Mouse (Mus musculus) kidney, adult 2 months (tissue): ENCODE measurements at regions not wholly inside any gene's neighbourhood (a gene's known extent, or its start where the extent isn't known, plus 50 kb on each side); places are given as distances from the start of the nearest gene placed in this dataset.

Source experiments
- CTCF ChIP-seq: fragments of 200-500 bp; conservative IDR thresholded peaks from 2 replicates; pipeline ENCODE4 v1.5.1; 2011; ENCODE audit warnings: low read depth, mild to moderate bottlenecking, control low read depth, low read length, moderate library complexity, mixed read lengths; ENCODE audit not compliant: insufficient read depth, insufficient read length
- POLR2A ChIP-seq: fragments of 200-500 bp; IDR thresholded peaks from one replicate; pipeline ENCODE4 v1.6.1; 2011; ENCODE audit warnings: low read depth, low read length, control low read depth

GRCm38 (mm10) chr14:105383382-105383781 is 125.0 kb downstream of the Ndfip2 start:
- TF ChIP-seq CTCF (no peak), POLR2A (no peak)
